Mouse (Mus musculus) gastrocnemius, adult 8-10 months (tissue): ENCODE data around the gene Ptpre. TPM values are rescaled to one million over a fixed set of nuclear protein-coding genes. Genes with fewer than 3 reads are reported as not detected.
A peak's percentile ranks its signal among the peaks of the same experiment; 100 is the strongest.
"Not testable (repeated sequence)": the region's sequence is repeated elsewhere in the genome, so short reads cannot be mapped to it uniquely, and the experiment has no call there.

ENCODE experiments used
- DNase-seq, 2 experiments: peaks; one replicate each; pipeline ENCODE4 v3.0.0; 2022; ENCODE audit warnings: low spot score in 2 of 2
- total RNA-seq, 4 experiments: library from RNA; stranded (reverse); gene quantifications; 2 replicates each; pipeline ENCODE4 v1.2.4; 2022

Ptpre gene
- total RNA-seq = 1 to 10 TPM in 2 of 4 experiments, under 1 TPM in 2; 0.87 to 1.3 (median 1.0) TPM

- peak; percentile 75 to 77 for DNase-seq
These were observed at the start of gene Ptpre for GRCm38 (mm10) chr7:135537341-135537901. Ptpre (plus strand) TSS chr7:135537481.

GRCm38 (mm10) chr7:135488214-135488810 is 49.0 kb upstream of the Ptpre start:
- DNase-seq = no peak

- DNase-seq = no peak
These were observed 47.4 kb upstream of the Ptpre start for GRCm38 (mm10) chr7:135489724-135490499.

GRCm38 (mm10) chr7:135490500-135490886 is 46.8 kb upstream of the Ptpre start:
- no peak for DNase-seq

GRCm38 (mm10) chr7:135495303-135495702 is 42.0 kb upstream of the Ptpre start:
- DNase-seq = no peak

- no peak for DNase-seq
These were observed 38.6 kb upstream of the Ptpre start for GRCm38 (mm10) chr7:135498565-135499186.

GRCm38 (mm10) chr7:135499403-135499802 is 37.9 kb upstream of the Ptpre start:
- no peak for DNase-seq

- DNase-seq = not testable (repeated sequence)
These were observed 30.8 kb upstream of the Ptpre start for GRCm38 (mm10) chr7:135506506-135506905.

GRCm38 (mm10) chr7:135508602-135509001 is 28.7 kb upstream of the Ptpre start:
- DNase-seq = no peak

GRCm38 (mm10) chr7:135509272-135509671 is 28.0 kb upstream of the Ptpre start:
- no peak for DNase-seq

- no peak for DNase-seq
These were observed 26.9 kb upstream of the Ptpre start for GRCm38 (mm10) chr7:135510431-135510830.

- no peak for DNase-seq
These were observed 25.6 kb upstream of the Ptpre start for GRCm38 (mm10) chr7:135511723-135512122.

- DNase-seq = no peak
These were observed 20.1 kb upstream of the Ptpre start for GRCm38 (mm10) chr7:135517191-135517590.

GRCm38 (mm10) chr7:135520241-135520640 is 17.0 kb upstream of the Ptpre start:
- DNase-seq = no peak

- DNase-seq = no peak
These were observed 15.3 kb upstream of the Ptpre start for GRCm38 (mm10) chr7:135521755-135522512.

GRCm38 (mm10) chr7:135523981-135524380 is 13.3 kb upstream of the Ptpre start:
- no peak for DNase-seq

GRCm38 (mm10) chr7:135524424-135524967 is 12.8 kb upstream of the Ptpre start:
- no peak for DNase-seq

- no peak for DNase-seq
These were observed 10.6 kb upstream of the Ptpre start for GRCm38 (mm10) chr7:135526574-135527152.

- no peak for DNase-seq
These were observed 10.1 kb upstream of the Ptpre start for GRCm38 (mm10) chr7:135527169-135527568.

GRCm38 (mm10) chr7:135528515-135528914 is 8.8 kb upstream of the Ptpre start, which contains the start of gene Clrn3:
Clrn3 (minus strand) TSS chr7:135528654.
- DNase-seq = no peak

GRCm38 (mm10) chr7:135529068-135529467 is 8.2 kb upstream of the Ptpre start:
- no peak for DNase-seq
